Mouse (Mus musculus): ENCODE results near the gene Gm49336. TPM values are rescaled to one million over a fixed set of nuclear protein-coding genes. Genes with fewer than 3 reads are reported as not detected.

The Gm49336 gene
- polyA plus RNA-seq (2012; rRNA removed) = 23.6 and 26.1 TPM in 2 replicates

GRCm38 (mm10) chr14:60251281-60252003 lies at the start of gene Gm49336, which contains the start of gene Nupl1:
TSS of gene Gm49336 (minus strand) at chr14:60251507.
TSS of gene Nupl1 (minus strand) at chr14:60251431.
- DNase-seq (ENCODE audit: low spot score) = peak; percentile 87

GRCm38 (mm10) chr14:60301024-60301423 lies 49.7 kb upstream of the Gm49336 start:
- no peak for DNase-seq (ENCODE audit: low spot score)

- no peak for DNase-seq (ENCODE audit: low spot score)
Measured at GRCm38 (mm10) chr14:60300224-60300991, 49.1 kb upstream of the Gm49336 start.

GRCm38 (mm10) chr14:60295531-60295930 lies 44.2 kb upstream of the Gm49336 start:
- no peak for DNase-seq (ENCODE audit: low spot score)

- DNase-seq (ENCODE audit: low spot score) = no peak
Measured at GRCm38 (mm10) chr14:60290363-60290762, 39.1 kb upstream of the Gm49336 start.

GRCm38 (mm10) chr14:60286194-60286863 lies 35.0 kb upstream of the Gm49336 start:
- no peak for DNase-seq (ENCODE audit: low spot score)

GRCm38 (mm10) chr14:60275301-60276276 lies 24.3 kb upstream of the Gm49336 start:
- DNase-seq (ENCODE audit: low spot score) = no peak

- DNase-seq (ENCODE audit: low spot score) = no peak
Measured at GRCm38 (mm10) chr14:60273346-60273745, 22.0 kb upstream of the Gm49336 start.

- no peak for DNase-seq (ENCODE audit: low spot score)
Measured at GRCm38 (mm10) chr14:60269333-60269732, 18.0 kb upstream of the Gm49336 start.

- DNase-seq (ENCODE audit: low spot score) = peak; percentile 85
Measured at GRCm38 (mm10) chr14:60264990-60265876, 13.9 kb upstream of the Gm49336 start, which contains the start of gene Mtmr6. TSS of gene Mtmr6 (plus strand) at chr14:60265228.

GRCm38 (mm10) chr14:60262316-60262715 lies 11.0 kb upstream of the Gm49336 start:
- DNase-seq (ENCODE audit: low spot score) = no peak

- DNase-seq (ENCODE audit: low spot score) = no peak
Measured at GRCm38 (mm10) chr14:60257851-60258250, 6.5 kb upstream of the Gm49336 start.

GRCm38 (mm10) chr14:60257101-60257500 lies 5.8 kb upstream of the Gm49336 start:
- DNase-seq (ENCODE audit: low spot score) = no peak

GRCm38 (mm10) chr14:60256356-60256755 lies 5.0 kb upstream of the Gm49336 start:
- DNase-seq (ENCODE audit: low spot score) = no peak

GRCm38 (mm10) chr14:60254774-60255173 lies 3.5 kb upstream of the Gm49336 start:
- DNase-seq (ENCODE audit: low spot score) = no peak

GRCm38 (mm10) chr14:60253466-60253865 lies 2.2 kb upstream of the Gm49336 start:
- DNase-seq (ENCODE audit: low spot score) = no peak

- no peak for DNase-seq (ENCODE audit: low spot score)
Measured at GRCm38 (mm10) chr14:60252004-60253000, 995 bp upstream of the Gm49336 start.

GRCm38 (mm10) chr14:60250879-60251278 lies 428 bp downstream of the Gm49336 start:
- DNase-seq (ENCODE audit: low spot score) = no peak

- DNase-seq (ENCODE audit: low spot score) = no peak
Measured at GRCm38 (mm10) chr14:60250366-60250765, 941 bp downstream of the Gm49336 start.
